Comparison of ENCODE assay signal across 17 mouse cellular contexts in the genomic region with DNA sequence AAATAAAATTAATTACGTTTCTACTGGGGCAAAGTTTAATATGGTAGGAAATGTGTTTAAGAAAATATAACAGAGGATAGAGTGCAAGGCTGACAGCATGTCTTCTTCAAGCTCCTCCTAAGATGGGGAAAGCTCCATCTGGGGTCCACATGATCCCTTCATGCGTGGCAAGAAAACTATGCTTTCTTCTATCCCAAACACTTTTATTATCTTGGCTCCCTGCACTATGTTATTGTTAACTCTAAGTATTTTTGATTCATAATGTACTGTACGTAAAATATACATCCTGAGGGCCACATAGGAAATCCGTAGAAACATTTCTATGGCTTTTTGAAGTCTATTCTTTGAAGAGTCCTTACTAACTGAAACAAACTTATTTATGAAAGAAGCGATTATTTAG.
"Had no signal": no experiment of that assay in that cellular context is flagged by ENCODE, and none has a peak within 500 bp of the region (broad histone marks: within the 10 kb centered on the region; RNA-seq: fewer than 3 reads in every experiment).

No protein-coding gene starts in this region.

- H3K9me3 ChIP-seq: liver, embryonic 13.5 days; liver, embryonic 15.5 days; lung, embryonic 15.5 days; megakaryocyte, embryonic 14.5 days; midbrain, embryonic 13.5 days; midbrain, embryonic 15.5 days; neural tube, embryonic 12.5 days; stomach, embryonic 15.5 days had no signal

- ATAC-seq: liver, postnatal 0 days; midbrain, embryonic 13.5 days; midbrain, embryonic 15.5 days had no signal

- H3K9ac ChIP-seq: liver, embryonic 13.5 days; liver, embryonic 15.5 days; liver, postnatal 0 days; lung, embryonic 15.5 days; midbrain, embryonic 13.5 days; midbrain, embryonic 15.5 days; neural tube, embryonic 12.5 days; stomach, embryonic 15.5 days had no signal

- H3K4me3 ChIP-seq: liver, embryonic 13.5 days; liver, embryonic 15.5 days; lung, embryonic 15.5 days; megakaryocyte, embryonic 14.5 days; midbrain, embryonic 13.5 days; midbrain, embryonic 15.5 days; neural tube, embryonic 12.5 days; stomach, embryonic 15.5 days had no signal

- H3K4me1 ChIP-seq: liver, embryonic 13.5 days; liver, embryonic 15.5 days; lung, embryonic 15.5 days; megakaryocyte, embryonic 14.5 days; midbrain, embryonic 13.5 days; midbrain, embryonic 15.5 days; neural tube, embryonic 12.5 days; stomach, embryonic 15.5 days had no signal

- H3K27me3 ChIP-seq: liver, embryonic 13.5 days; liver, embryonic 15.5 days; lung, embryonic 15.5 days; megakaryocyte, embryonic 14.5 days; midbrain, embryonic 13.5 days; midbrain, embryonic 15.5 days; neural tube, embryonic 12.5 days; stomach, embryonic 15.5 days had no signal

- H3K36me3 ChIP-seq: liver, embryonic 13.5 days; liver, embryonic 15.5 days; lung, embryonic 15.5 days; midbrain, embryonic 13.5 days; midbrain, embryonic 15.5 days; stomach, embryonic 15.5 days had no signal

- H3K4me2 ChIP-seq: liver, embryonic 13.5 days; liver, embryonic 15.5 days; lung, embryonic 15.5 days; midbrain, embryonic 11.5 days; midbrain, embryonic 13.5 days; midbrain, embryonic 15.5 days; neural tube, embryonic 12.5 days; stomach, embryonic 15.5 days had no signal

- DNase-seq: liver, embryonic 13.5 days; liver, postnatal 0 days; lung, postnatal 14 days; right cerebral cortex, postnatal 14 days; thymus, adult 2 months; thymus, postnatal 25 days; thymus, postnatal 4 days had no signal

- H3K27ac ChIP-seq: liver, embryonic 13.5 days; liver, embryonic 15.5 days; macrophage; midbrain, embryonic 13.5 days; midbrain, embryonic 15.5 days; neural tube, embryonic 12.5 days; stomach, embryonic 15.5 days; stomach, postnatal 0 days had no signal
